Mouse (Mus musculus) erythroblast, embryonic 14.5 days (primary cell): Measurements from ENCODE around the gene Nrsn2.

Source experiments
- GATA1 ChIP-seq: IDR thresholded peaks from 2 replicates; pipeline ENCODE4 v1.6.1; 2012; ENCODE audit warnings: low read length, inconsistent platforms, mixed read lengths
- TAL1 ChIP-seq: IDR thresholded peaks from 3 replicates; pipeline ENCODE4 v1.6.1; 2012; ENCODE audit warnings: low read length, inconsistent platforms, mixed read lengths

- TF ChIP-seq TAL1 (no peak), GATA1 (no peak)
Measured at GRCm38 (mm10) chr2:152397004-152397589, 20.7 kb upstream of the Nrsn2 start.
